Mouse (Mus musculus) CD4-positive, CD25-positive, alpha-beta regulatory T cell, adult 2 months (primary cell): Measurements from ENCODE around the gene 4930415O20Rik.

Experiments
- DNase-seq: peaks from one replicate; pipeline ENCODE4 v3.0.0-alpha.2; 2012; ENCODE audit warnings: low read depth, low spot score

The 4930415O20Rik gene

DNA sequence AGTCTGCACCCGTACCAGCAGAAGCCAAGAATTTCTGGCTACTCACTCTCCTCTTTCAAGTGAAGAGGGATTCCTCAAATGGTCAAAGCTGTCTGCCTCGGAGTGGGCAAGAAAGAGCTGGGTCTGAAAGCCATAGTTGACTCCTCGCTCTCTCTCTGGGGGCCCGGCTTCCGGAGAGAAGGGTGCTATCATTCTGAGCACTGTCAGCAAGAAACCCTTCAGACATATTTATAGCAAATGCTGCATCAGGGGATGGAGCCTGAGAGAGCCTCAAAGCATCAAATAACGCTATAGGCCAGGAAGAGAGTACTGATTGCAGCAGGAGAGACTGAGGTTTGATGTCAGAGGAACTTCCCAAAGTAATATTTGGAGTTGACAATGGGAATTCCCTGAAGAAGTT, 58.7 kb downstream of the 4930415O20Rik start:
- DNase-seq, result no peak

DNA sequence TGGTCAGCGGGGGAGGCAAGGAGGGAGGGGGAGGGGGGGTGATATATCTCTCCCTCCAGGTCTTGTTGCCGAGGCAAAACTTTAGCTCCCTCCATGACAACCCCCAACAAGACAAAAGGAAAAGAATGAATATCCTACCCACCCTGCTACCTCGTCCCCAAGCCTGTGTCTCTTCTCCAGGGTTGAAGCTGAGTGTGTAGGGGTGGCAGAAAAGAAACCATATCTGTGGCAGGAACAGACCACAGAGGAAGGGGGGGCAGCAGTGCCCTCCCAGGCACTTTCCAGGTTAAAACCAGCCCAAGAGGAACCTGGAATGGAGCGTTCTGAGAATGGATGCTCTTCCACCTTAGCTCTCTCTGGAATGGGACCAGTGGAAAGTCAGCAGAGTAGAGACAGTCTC, 59.7 kb downstream of the 4930415O20Rik start, which contains the start of gene Cacnb3:
Cacnb3 (plus strand) TSS at position 301 of the 400 bp plus-strand sequence.
- DNase-seq, result no peak

DNA sequence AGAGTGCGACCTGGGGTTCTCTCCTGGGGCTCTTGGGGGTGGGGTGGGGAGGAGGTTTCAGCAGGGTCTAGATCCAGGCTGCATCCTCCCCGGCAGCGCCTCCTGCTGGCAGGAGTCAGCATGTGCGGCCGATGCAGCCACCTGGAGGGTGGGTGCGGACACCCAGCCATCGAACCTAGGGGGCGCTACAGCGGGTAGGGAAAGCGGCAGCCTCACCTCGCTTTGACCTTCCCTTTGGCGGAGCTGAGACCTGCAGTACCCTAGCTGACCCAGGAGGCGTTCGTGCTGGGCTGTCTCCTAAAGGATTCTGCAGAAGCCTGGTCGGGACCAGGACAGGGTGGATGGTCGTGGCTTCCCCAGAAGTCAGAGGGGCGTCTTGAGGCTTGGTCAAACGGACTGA, 60.7 kb downstream of the 4930415O20Rik start:
- peak; percentile 88 for DNase-seq

DNA sequence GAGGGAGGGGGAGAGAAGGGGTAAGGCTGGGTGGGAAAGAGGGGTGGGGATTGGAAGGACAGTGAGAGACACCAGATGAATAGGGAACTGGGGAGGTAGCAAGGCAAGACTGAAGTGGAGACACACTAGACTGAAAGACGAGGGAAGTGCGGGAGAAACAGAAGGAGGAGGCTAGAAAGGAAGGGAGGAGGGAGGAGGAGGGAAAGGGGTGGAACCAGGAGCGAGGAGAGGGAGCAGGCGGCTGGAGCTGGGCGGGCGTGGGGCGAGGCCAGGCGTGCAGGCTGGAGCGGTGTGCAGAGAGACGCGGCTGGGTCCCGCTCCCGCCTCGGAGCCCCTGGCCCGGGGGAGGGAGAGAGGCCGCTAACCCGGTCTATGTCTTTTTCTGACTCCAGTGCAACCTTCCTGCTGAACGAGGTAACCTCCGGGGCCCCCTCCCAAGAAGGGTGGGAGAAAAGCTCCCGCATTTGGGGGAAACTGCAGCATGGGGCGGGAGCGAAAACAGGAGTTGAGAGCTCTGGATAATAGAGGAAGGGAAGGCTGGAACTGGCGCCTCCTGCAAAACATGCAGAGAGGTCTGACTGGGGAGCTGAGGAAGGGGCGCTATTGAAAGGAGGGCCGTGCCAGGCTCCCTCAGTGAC, 61.4 kb downstream of the 4930415O20Rik start:
- DNase-seq, result peak; percentile 22

DNA sequence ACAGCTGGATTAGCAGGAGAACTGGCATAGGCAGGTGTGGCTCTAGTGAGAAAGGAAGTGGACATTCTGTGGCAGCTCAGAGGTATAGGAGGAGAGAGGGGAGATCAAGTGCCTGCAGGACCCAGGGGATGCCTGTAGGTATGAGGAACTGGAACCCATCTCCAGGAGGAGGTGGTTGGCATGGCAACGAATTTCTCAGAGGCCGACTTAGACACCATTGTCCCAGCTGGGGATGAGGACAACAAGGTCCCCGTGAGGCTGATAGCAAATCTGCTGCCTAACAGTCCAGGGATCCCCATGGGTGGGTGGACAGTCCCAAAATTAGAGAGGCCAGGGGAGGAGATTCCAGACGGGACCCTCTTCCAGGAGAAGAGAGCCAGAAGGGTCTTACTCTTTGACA, 62.1 kb downstream of the 4930415O20Rik start:
- peak; percentile 31 for DNase-seq

DNA sequence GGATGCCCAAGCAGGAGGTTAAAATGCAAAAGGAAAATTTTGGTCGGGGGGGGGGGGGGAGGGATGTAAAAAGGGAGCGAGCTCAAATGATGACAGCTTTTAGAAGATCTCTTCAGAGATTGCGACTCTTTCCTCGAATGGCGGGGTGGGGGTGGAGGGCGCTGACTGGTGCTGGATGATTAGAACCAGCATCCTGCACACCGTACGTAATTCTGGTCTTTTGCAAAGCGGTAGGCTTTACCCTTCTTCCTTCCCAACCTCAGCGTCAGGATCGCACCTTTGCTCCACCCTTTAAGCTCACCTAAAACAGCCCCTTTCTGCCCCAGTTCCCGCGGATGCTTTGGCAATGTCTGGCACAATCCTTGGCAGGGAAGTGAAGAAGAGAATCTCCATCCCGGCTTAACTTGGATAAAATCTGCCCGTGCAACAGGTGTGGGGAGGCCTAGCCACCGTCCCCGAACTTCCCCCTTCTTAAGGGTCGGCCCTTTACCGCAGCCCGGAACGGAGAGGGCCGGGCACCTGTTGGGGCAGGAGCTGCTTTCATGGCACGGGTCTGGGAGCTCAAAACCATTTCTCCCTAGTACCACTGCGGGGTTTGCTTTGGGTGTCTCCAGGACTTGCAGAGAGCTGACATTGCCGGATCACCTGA, 63.1 kb downstream of the 4930415O20Rik start:
- peak; percentile 49 for DNase-seq

DNA sequence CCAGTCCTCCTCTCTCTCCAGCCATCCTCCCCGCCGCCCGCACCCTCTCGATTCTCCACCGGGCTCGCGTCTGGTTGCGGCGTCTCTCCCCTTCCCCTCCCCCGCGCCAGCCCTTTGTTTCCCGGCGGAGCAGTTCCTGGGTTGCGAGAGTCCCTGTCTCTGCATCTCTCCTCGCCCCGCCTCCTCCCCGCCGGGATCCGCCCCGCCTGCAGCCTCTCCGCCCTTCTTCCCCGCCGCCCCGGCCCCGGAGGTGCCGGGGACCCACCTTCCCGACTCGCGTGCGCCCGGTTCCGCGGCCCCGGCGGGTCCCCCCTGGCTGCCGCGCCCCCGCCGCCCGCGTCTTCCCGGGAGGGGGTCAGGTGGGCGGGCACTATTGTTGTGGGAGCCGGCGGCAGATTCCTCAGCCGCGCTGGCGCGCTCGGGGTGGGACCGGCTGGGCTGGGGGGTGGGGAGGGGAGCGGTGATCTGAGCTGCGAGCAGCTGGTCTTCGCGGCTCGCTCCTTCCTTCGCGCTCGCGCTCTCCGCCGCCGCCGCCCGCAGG, 63.8 kb downstream of the 4930415O20Rik start:
- peak; percentile 73 for DNase-seq

DNA sequence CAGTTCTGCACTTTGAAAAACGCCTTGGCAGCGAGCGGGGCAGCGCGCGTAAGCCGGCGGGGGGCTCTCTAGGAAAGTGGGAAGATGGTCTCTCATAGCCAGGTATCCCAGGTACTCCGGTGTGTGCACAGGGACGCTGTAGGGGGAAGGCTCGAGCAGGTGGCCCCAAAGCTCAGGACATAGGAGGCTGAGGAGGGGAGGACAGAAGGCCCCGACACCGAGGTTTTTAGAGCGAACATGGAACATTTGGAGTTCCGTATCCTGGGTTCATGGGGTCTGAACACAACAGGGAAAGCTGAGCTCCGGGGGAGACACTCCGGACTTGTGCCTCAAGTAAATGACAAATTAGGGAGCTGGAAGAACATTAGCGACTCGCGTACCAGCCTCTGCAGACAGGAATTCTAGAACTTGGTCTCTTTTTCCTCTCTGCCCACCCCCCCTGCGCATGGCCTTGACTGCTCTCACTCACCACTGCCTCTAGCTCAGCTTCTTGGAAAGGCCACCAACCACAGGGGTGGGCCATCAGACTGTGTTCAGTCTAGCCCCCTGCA, 64.6 kb downstream of the 4930415O20Rik start:
- no peak for DNase-seq

DNA sequence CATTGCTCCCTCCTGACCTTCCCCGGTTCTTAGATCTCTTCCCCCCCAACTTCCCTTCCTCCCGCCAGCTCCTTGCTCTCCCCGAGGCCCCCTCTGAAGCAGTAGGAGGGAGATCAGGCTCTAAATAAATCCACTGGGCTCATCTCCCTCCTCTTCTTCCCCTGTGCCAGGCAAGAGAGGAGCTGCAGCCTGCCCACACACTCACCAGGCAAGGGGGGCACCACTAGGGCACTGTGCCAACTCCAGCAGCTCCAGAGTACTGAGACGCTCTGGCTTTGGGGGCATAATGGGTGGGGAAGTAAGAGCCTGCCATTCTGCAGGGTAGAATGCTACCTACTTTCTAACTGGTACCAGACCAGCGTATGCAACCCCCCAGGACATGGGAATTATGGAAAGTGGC, 65.7 kb downstream of the 4930415O20Rik start:
- DNase-seq, result no peak

DNA sequence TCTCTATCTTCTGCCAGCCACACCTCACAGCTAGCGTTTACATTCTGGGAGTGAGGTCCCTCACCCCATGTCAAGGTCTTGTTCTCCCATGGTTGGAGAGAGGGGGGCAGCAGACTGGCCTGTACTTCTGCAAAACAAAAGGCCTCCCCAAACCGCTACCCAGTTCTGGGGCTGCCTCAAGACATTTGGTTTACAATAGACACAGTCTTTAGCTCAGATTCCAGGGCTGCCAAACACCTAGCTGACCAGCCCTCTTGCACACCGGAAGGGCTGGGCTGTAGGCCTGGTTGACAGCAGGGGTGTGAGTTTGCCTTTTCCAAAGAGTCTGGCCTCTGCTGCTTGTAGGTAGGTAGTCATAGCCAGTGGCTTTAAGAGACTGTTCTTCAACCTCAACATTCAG, 66.4 kb downstream of the 4930415O20Rik start:
- DNase-seq, result no peak
